Mouse (Mus musculus): ENCODE results near the gene Fam166b. TPM values are rescaled to one million over a fixed set of nuclear protein-coding genes. Genes with fewer than 3 reads are reported as not detected.

Gene Fam166b
- total and polyA plus RNA-seq, 3 experiments = not detected

GRCm38 (mm10) chr4:43382155-43383020, 46.5 kb downstream of the Fam166b start:
- dilution Hi-C loops (cut with MboI; ENCODE audit: extremely low pct_ligation_motif_present, extremely low pct_unique_long_range_greater_than_20kb, low sequenced_read_pairs) (no loop called here), in situ Hi-C loops (cut with MboI; ENCODE audit: low pct_ligation_motif_present, low pct_unique_long_range_greater_than_20kb, low sequenced_read_pairs) (no loop called here)
- no peak overlapping the region for H3K4me3 ChIP-seq (replicated peaks in 1 of 3; ENCODE audit: low read depth in 2 of 3, low read length in 2 of 3, poor library complexity in 1 of 3)
- H3K9ac ChIP-seq (ENCODE audit: insufficient read depth, low read depth) = no peak overlapping the region
- H3K4me1 ChIP-seq (ENCODE audit: control insufficient read depth in 1 of 2, insufficient read depth in 2 of 2) = no peaks in the 10 kb centered on the region
- no peak for DNase-seq (ENCODE audit: extremely low read depth)
- peaks cover 3% of the 10 kb centered on the region for H3K9me3 ChIP-seq (replicated peaks; ENCODE audit: low read length)
- no peaks in the 10 kb centered on the region for H3K36me3 ChIP-seq (replicated peaks in 1 of 2; ENCODE audit: control insufficient read depth in 1 of 2, insufficient read depth in 1 of 2, low read length in 1 of 2)
- TF ChIP-seq KAT2A (IDR thresholded peaks at IDR 0.05; ENCODE audit: insufficient replicate concordance, low read length) (no peak), SMC3 (IDR thresholded peaks at IDR 0.05; ENCODE audit: low read depth, low read length) (no peak), POLR2A (IDR thresholded peaks at IDR 0.05; ENCODE audit: low read depth, low read length) (no peak), NRF1 (IDR thresholded peaks at IDR 0.05; ENCODE audit: low read depth, low read length) (no peak), ELF1 (IDR thresholded peaks at IDR 0.05; ENCODE audit: low read depth, low read length) (no peak), ZMIZ1 (IDR thresholded peaks at IDR 0.05; ENCODE audit: low read depth, low read length) (no peak), TBP (conservative IDR thresholded peaks at IDR 0.05; ENCODE audit: low read depth, low read length) (no peak), MAZ (IDR thresholded peaks at IDR 0.05; ENCODE audit: low read depth, low read length) (no peak), USF2 (conservative IDR thresholded peaks at IDR 0.05; ENCODE audit: low read depth, low read length) (no peak), CTCF (conservative IDR thresholded peaks at IDR 0.05 in 1 of 2, IDR thresholded peaks at IDR 0.05 in 1 of 2; ENCODE audit: low read depth in 2 of 2, low read length in 2 of 2) (no peak), TCF12 (IDR thresholded peaks at IDR 0.05; ENCODE audit: low read depth, low read length) (no peak), MAX (IDR thresholded peaks at IDR 0.05; ENCODE audit: low read length) (no peak), RAD21 (IDR thresholded peaks at IDR 0.05; ENCODE audit: low read depth, low read length) (no peak), UBTF (IDR thresholded peaks at IDR 0.05; ENCODE audit: low read depth, low read length) (no peak), RCOR1 (conservative IDR thresholded peaks at IDR 0.05; ENCODE audit: low read depth, low read length) (no peak), EP300 (IDR thresholded peaks at IDR 0.05; ENCODE audit: low read length) (no peak), MEF2A (IDR thresholded peaks at IDR 0.05; ENCODE audit: borderline replicate concordance, low read depth, low read length) (no peak)
- no peaks in the 10 kb centered on the region for H3K79me2 ChIP-seq (replicated peaks; ENCODE audit: control insufficient read depth, extremely low read depth, insufficient read depth, poor library complexity, severe bottlenecking)
- H3K27ac ChIP-seq (ENCODE audit: insufficient read depth, low read depth) = no peak overlapping the region
- no peak overlapping the region for H3K4me2 ChIP-seq (ENCODE audit: insufficient read depth, low read depth, poor library complexity, severe bottlenecking)
- H3K27me3 ChIP-seq (replicated peaks) = peaks cover 5% of the 10 kb centered on the region

GRCm38 (mm10) chr4:43381408-43382154, 47.4 kb downstream of the Fam166b start, which contains the start of gene Rusc2:
Rusc2 (plus strand) TSS chr4:43381979.
- in situ Hi-C loops (cut with MboI; ENCODE audit: low pct_ligation_motif_present, low pct_unique_long_range_greater_than_20kb, low sequenced_read_pairs) (no loop called here), dilution Hi-C loops (cut with MboI; ENCODE audit: extremely low pct_ligation_motif_present, extremely low pct_unique_long_range_greater_than_20kb, low sequenced_read_pairs) (no loop called here)
- no peak for DNase-seq (ENCODE audit: extremely low read depth)
- Histone ChIP-seq H3K27me3 (replicated peaks) (peaks cover 5% of the 10 kb centered on the region), H3K27ac (ENCODE audit: insufficient read depth, low read depth) (no peak within 1 kb of the TSS), H3K4me1 (ENCODE audit: control insufficient read depth in 1 of 2, insufficient read depth in 2 of 2) (no peaks in the 10 kb centered on the region), H3K36me3 (replicated peaks in 1 of 2; ENCODE audit: control insufficient read depth in 1 of 2, insufficient read depth in 1 of 2, low read length in 1 of 2) (no peaks in the 10 kb centered on the region), H3K79me2 (replicated peaks; ENCODE audit: control insufficient read depth, extremely low read depth, insufficient read depth, poor library complexity, severe bottlenecking) (no peaks in the 10 kb centered on the region), H3K4me2 (ENCODE audit: insufficient read depth, low read depth, poor library complexity, severe bottlenecking) (no peak within 1 kb of the TSS), H3K9me3 (replicated peaks; ENCODE audit: low read length) (peaks cover 3% of the 10 kb centered on the region), H3K9ac (ENCODE audit: insufficient read depth, low read depth) (no peak within 1 kb of the TSS), H3K4me3 (replicated peaks in 1 of 3; ENCODE audit: low read depth in 2 of 3, low read length in 2 of 3, poor library complexity in 1 of 3) (no peak within 1 kb of the TSS)
- TF ChIP-seq SMC3 (IDR thresholded peaks at IDR 0.05; ENCODE audit: low read depth, low read length) = no peak
- no peak for TF ChIP-seq RAD21 (IDR thresholded peaks at IDR 0.05; ENCODE audit: low read depth, low read length)
- no peak for TF ChIP-seq ZC3H11A (IDR thresholded peaks at IDR 0.05; ENCODE audit: low read depth, low read length)
